In the genomic region with DNA sequence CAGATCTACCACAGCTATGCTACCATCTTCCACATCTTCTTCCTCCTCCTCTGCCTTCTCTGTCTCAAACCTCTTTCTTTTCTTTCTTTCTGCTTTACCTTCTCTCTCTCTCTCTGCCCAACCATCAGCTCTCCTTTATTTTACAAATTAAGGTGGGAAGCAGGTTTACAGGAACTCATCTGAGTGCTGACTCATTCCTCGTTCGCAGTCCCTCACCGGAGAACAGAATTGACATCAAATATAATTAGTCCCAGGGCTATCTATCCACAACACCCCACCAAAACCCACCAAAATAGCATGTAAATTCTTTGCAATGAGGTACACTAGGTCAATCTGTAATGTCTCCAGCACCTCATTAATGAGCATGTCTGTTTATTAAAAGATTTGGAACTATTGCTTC, we compare ENCODE assay signal across 9 mouse cellular contexts. TPM values are rescaled to one million over a fixed set of nuclear protein-coding genes. Genes with fewer than 3 reads are reported as not detected.
DNase-seq lines count a peak whose midpoint lies in the region; ATAC-seq lines count a peak whose summit lies in the region.
"Had no signal": no experiment of that assay in that cellular context is flagged by ENCODE, and none has a peak within 500 bp of the region (broad histone marks: within the 10 kb centered on the region; RNA-seq: fewer than 3 reads in every experiment).

No protein-coding gene starts in this region.

- DNase-seq in kidney, postnatal 14 days: no peak
- no peak for DNase-seq in intestine, embryonic 14.5 days (ENCODE audit: low spot score)
- no peak for DNase-seq in adrenal gland, adult 2 months
- DNase-seq in urinary bladder, postnatal 14 days (ENCODE audit: low spot score): no peak
- DNase-seq: cerebellum, postnatal 25 days; thymus, postnatal 36 days had no signal

- no peak overlapping the region for H3K9ac ChIP-seq in kidney, embryonic 14.5 days (ENCODE audit: low read depth, low read length)
- H3K9ac ChIP-seq in embryonic facial prominence, embryonic 12.5 days: no peak overlapping the region
- no peak overlapping the region for H3K9ac ChIP-seq in intestine, embryonic 14.5 days (ENCODE audit: low read length)
- no peak overlapping the region for H3K9ac ChIP-seq in midbrain, embryonic 15.5 days

- no peak overlapping the region for H3K4me3 ChIP-seq in kidney, embryonic 14.5 days (ENCODE audit: low read length)
- no peak overlapping the region for H3K4me3 ChIP-seq in embryonic facial prominence, embryonic 12.5 days
- H3K4me3 ChIP-seq in intestine, embryonic 14.5 days (ENCODE audit: low read depth, low read length): no peak overlapping the region
- no peak overlapping the region for H3K4me3 ChIP-seq in midbrain, embryonic 15.5 days

- peak overlapping the region; percentile 36 for H3K4me2 ChIP-seq in kidney, embryonic 14.5 days (replicated peaks; ENCODE audit: low read depth, low read length)
- peak overlapping the region; percentile 35 for H3K4me2 ChIP-seq in embryonic facial prominence, embryonic 12.5 days (replicated peaks)
- H3K4me2 ChIP-seq in intestine, embryonic 14.5 days (ENCODE audit: low read length): peak overlapping the region; percentile 43; the same call in 1 of the 2 replicates
- H3K4me2 ChIP-seq in midbrain, embryonic 15.5 days: peak overlapping the region; percentile 38

- H3K36me3 ChIP-seq in kidney, embryonic 14.5 days (ENCODE audit: control insufficient read depth, insufficient read depth, low read length): no peaks in the 10 kb centered on the region
- peaks cover 1% of the 10 kb centered on the region; the same call in 1 of the 2 replicates for H3K36me3 ChIP-seq in embryonic facial prominence, embryonic 12.5 days
- no peaks in the 10 kb centered on the region for H3K36me3 ChIP-seq in intestine, embryonic 14.5 days (ENCODE audit: control insufficient read depth, insufficient read depth, low read length)
- H3K36me3 ChIP-seq in midbrain, embryonic 15.5 days (replicated peaks): no peaks in the 10 kb centered on the region

- 81% methylated on average over 3 of the region's 3 CpGs for WGBS in kidney, embryonic 14.5 days
- WGBS in embryonic facial prominence, embryonic 12.5 days: 82% methylated on average over 3 of the region's 3 CpGs
- WGBS in intestine, embryonic 14.5 days: 77% methylated on average over 3 of the region's 3 CpGs
- 83% methylated on average over 3 of the region's 3 CpGs for WGBS in midbrain, embryonic 15.5 days

- no peak for ATAC-seq in kidney, embryonic 14.5 days (ENCODE audit: low FRiP score, low TSS enrichment)
- ATAC-seq in embryonic facial prominence, embryonic 12.5 days (ENCODE audit: insufficient number of reproducible peaks, insufficient read depth, low FRiP score, low TSS enrichment): no peak
- ATAC-seq in intestine, embryonic 14.5 days (replicated peaks; ENCODE audit: low FRiP score, low TSS enrichment, low read depth): no peak
- ATAC-seq in midbrain, embryonic 15.5 days (replicated peaks): no peak

- peaks cover 7% of the 10 kb centered on the region; the same call in 1 of the 2 replicates for H3K4me1 ChIP-seq in kidney, embryonic 14.5 days (ENCODE audit: control insufficient read depth, insufficient read depth, low read length)
- H3K4me1 ChIP-seq in embryonic facial prominence, embryonic 12.5 days: peaks cover 21% of the 10 kb centered on the region
- H3K4me1 ChIP-seq in intestine, embryonic 14.5 days (replicated peaks; ENCODE audit: control insufficient read depth, insufficient read depth, low read length): peaks cover 14% of the 10 kb centered on the region
- peaks cover 26% of the 10 kb centered on the region for H3K4me1 ChIP-seq in midbrain, embryonic 15.5 days

- H3K9me3 ChIP-seq in kidney, embryonic 14.5 days (ENCODE audit: control insufficient read depth, low read length): no peaks in the 10 kb centered on the region
- H3K9me3 ChIP-seq in embryonic facial prominence, embryonic 12.5 days: no peaks in the 10 kb centered on the region
- H3K9me3 ChIP-seq in intestine, embryonic 14.5 days (ENCODE audit: control insufficient read depth, low read length): no peaks in the 10 kb centered on the region
- no peaks in the 10 kb centered on the region for H3K9me3 ChIP-seq in midbrain, embryonic 15.5 days

- H3K27ac ChIP-seq in kidney, embryonic 14.5 days (ENCODE audit: low read depth, low read length): no peak overlapping the region
- no peak overlapping the region for H3K27ac ChIP-seq in embryonic facial prominence, embryonic 12.5 days
- no peak overlapping the region for H3K27ac ChIP-seq in intestine, embryonic 14.5 days (ENCODE audit: low read depth)
- H3K27ac ChIP-seq in midbrain, embryonic 15.5 days: no peak overlapping the region

- no peaks in the 10 kb centered on the region for H3K27me3 ChIP-seq in kidney, embryonic 14.5 days (ENCODE audit: control insufficient read depth, insufficient read depth, low read length)
- no peaks in the 10 kb centered on the region for H3K27me3 ChIP-seq in embryonic facial prominence, embryonic 12.5 days
- no peaks in the 10 kb centered on the region for H3K27me3 ChIP-seq in intestine, embryonic 14.5 days (replicated peaks; ENCODE audit: control insufficient read depth, insufficient read depth, low read length)
- H3K27me3 ChIP-seq in midbrain, embryonic 15.5 days (replicated peaks): no peaks in the 10 kb centered on the region

RNA-seq across cellular contexts. Expression of a gene that starts 3.3 kb away (rescaled TPM):
- 18.6 and 22.4 TPM in 2 replicates for polyA plus RNA-seq in kidney, embryonic 14.5 days (2014; fragmentation: Nextera tagmentation; extraction: Ambion mirVana)
- polyA plus RNA-seq in embryonic facial prominence, embryonic 12.5 days (2016; fragmentation: Nextera tagmentation; extraction: Ambion mirVana): 17.6 and 17.7 TPM in 2 replicates
- 18.4 and 19.1 TPM in 2 replicates for polyA plus RNA-seq in intestine, embryonic 14.5 days (2014; fragmentation: Nextera tagmentation; extraction: Ambion mirVana)
- polyA plus RNA-seq in midbrain, embryonic 15.5 days (2015; fragmentation: Nextera tagmentation; extraction: Ambion mirVana): 10.7 and 11.8 TPM in 2 replicates
- 10 to 100 TPM; 15.3 to 18.9 TPM for total RNA-seq in adrenal gland, adult 2 months (2021)
- 103 and 106 TPM in 2 replicates for polyA plus RNA-seq in adrenal gland, adult 2 months (2012; rRNA removed)

RNA-seq across cellular contexts. Expression of a gene that starts 3.4 kb away (rescaled TPM):
- 67.3 and 98.7 TPM in 2 replicates for polyA plus RNA-seq in kidney, embryonic 14.5 days (2014; fragmentation: Nextera tagmentation; extraction: Ambion mirVana)
- polyA plus RNA-seq in embryonic facial prominence, embryonic 12.5 days (2016; fragmentation: Nextera tagmentation; extraction: Ambion mirVana): 65.6 and 77.9 TPM in 2 replicates
- 53.2 and 55.2 TPM in 2 replicates for polyA plus RNA-seq in intestine, embryonic 14.5 days (2014; fragmentation: Nextera tagmentation; extraction: Ambion mirVana)
- 129 and 135 TPM in 2 replicates for polyA plus RNA-seq in midbrain, embryonic 15.5 days (2015; fragmentation: Nextera tagmentation; extraction: Ambion mirVana)
- total RNA-seq in adrenal gland, adult 2 months (2021): 10 to 100 TPM; 48.0 to 49.0 TPM
- 92.1 and 92.2 TPM in 2 replicates for polyA plus RNA-seq in adrenal gland, adult 2 months (2012; rRNA removed)

RNA-seq across cellular contexts. Expression of a gene that starts 11.0 kb away (rescaled TPM):
- 0.43 and 0.45 TPM in 2 replicates for polyA plus RNA-seq in kidney, embryonic 14.5 days (2014; fragmentation: Nextera tagmentation; extraction: Ambion mirVana)
- 1.0 and 1.4 TPM in 2 replicates for polyA plus RNA-seq in embryonic facial prominence, embryonic 12.5 days (2016; fragmentation: Nextera tagmentation; extraction: Ambion mirVana)
- 0.69 and 0.95 TPM in 2 replicates for polyA plus RNA-seq in intestine, embryonic 14.5 days (2014; fragmentation: Nextera tagmentation; extraction: Ambion mirVana)
- 7.6 and 7.8 TPM in 2 replicates for polyA plus RNA-seq in midbrain, embryonic 15.5 days (2015; fragmentation: Nextera tagmentation; extraction: Ambion mirVana)
- total RNA-seq in adrenal gland, adult 2 months (2021): 1 to 10 TPM; 2.6 to 2.7 TPM
- polyA plus RNA-seq in adrenal gland, adult 2 months (2012; rRNA removed): 14.1 and 16.2 TPM in 2 replicates
